Mouse (Mus musculus) thymus, adult 2 months (tissue): ENCODE measurements at regions not wholly inside any gene's neighbourhood (a gene's known extent, or its start where the extent isn't known, plus 50 kb on each side); places are given as distances from the start of the nearest gene placed in this dataset.

Experiments
- CTCF ChIP-seq: fragments of 200-500 bp; IDR thresholded peaks from 2 replicates; pipeline ENCODE4 v1.5.1; 2012; ENCODE audit warnings: mild to moderate bottlenecking, control low read depth, low read length, moderate library complexity, borderline replicate concordance; ENCODE audit not compliant: control insufficient read depth, poor library complexity, insufficient read depth; ENCODE audit errors: extremely low read depth
- POLR2A ChIP-seq: fragments of 200-500 bp; IDR thresholded peaks from 2 replicates; pipeline ENCODE4 v1.6.1; 2012; ENCODE audit warnings: mild to moderate bottlenecking, low read length, control low read depth, moderate library complexity; ENCODE audit not compliant: control insufficient read depth, poor library complexity, insufficient read depth; ENCODE audit errors: extremely low read depth

DNA sequence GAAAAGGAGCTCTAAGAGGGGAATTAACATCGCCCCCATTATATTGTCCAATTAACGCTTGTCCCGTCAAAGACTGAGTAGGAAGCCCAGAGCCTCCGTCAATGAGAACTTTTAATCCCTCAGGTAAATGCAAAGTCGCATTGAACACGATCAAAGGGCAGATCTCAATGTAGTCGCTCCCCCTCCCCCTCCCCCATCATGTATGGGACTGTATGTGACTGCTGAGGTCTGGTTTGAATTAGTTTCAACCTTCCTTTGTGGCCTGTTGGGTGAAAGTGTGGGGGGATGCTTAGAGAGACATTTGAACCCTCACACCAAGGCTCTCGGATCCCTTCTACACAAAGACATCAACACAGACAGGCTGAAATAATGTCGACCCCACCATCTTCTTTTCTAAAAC is 187.9 kb downstream of the Mycn start:
- TF ChIP-seq CTCF (no peak), POLR2A (no peak)
